Mouse (Mus musculus): ENCODE results near the gene Mchr1. TPM values are rescaled to one million over a fixed set of nuclear protein-coding genes. Genes with fewer than 3 reads are reported as not detected.
A peak's percentile ranks its signal among the peaks of the same experiment; 100 is the strongest.

Mchr1 gene
- polyA plus RNA-seq, 1 experiment from 2014 or later, result 3.3 TPM

- Histone ChIP-seq H3K4me1 (ENCODE audit: insufficient read depth, low read depth, low read length) (no peaks in the 10 kb centered on the region), H3K27ac (ENCODE audit: low read length) (no peak overlapping the region), H3K9ac (replicated peaks; ENCODE audit: low read depth) (no peak overlapping the region), H3K27me3 (replicated peaks; ENCODE audit: insufficient read depth, low read length) (no peaks in the 10 kb centered on the region), H3K4me2 (replicated peaks; ENCODE audit: low read depth, low read length) (no peak overlapping the region), H3K36me3 (ENCODE audit: insufficient read depth, low read length) (no peaks in the 10 kb centered on the region), H3K9me3 (ENCODE audit: low read length) (no peaks in the 10 kb centered on the region), H3K4me3 (ENCODE audit: low read depth, low read length) (no peak overlapping the region)
- TF ChIP-seq CTCF (IDR thresholded peaks at IDR 0.05) (no peak), EP300 (IDR thresholded peaks at IDR 0.05) (no peak)
- ATAC-seq (no peak), DNase-seq (ENCODE audit: low spot score) (no peak)
- WGBS, result 53% methylated on average over 9 of the region's 9 CpGs
Measured at GRCm38 (mm10) chr15:81258296-81258695, 23.0 kb downstream of the Mchr1 start.

- no peaks in the 10 kb centered on the region for H3K27me3 ChIP-seq (replicated peaks; ENCODE audit: insufficient read depth, low read length)
- H3K9me3 ChIP-seq (ENCODE audit: low read length), result no peaks in the 10 kb centered on the region
- H3K4me1 ChIP-seq (ENCODE audit: insufficient read depth, low read depth, low read length), result no peaks in the 10 kb centered on the region
- TF ChIP-seq CTCF (IDR thresholded peaks at IDR 0.05), result no peak
- H3K4me2 ChIP-seq (replicated peaks; ENCODE audit: low read depth, low read length), result no peak overlapping the region
- DNase-seq (ENCODE audit: low spot score), result no peak
- no peaks in the 10 kb centered on the region for H3K36me3 ChIP-seq (ENCODE audit: insufficient read depth, low read length)
- no peak overlapping the region for H3K27ac ChIP-seq (ENCODE audit: low read length)
- no peak overlapping the region for H3K9ac ChIP-seq (replicated peaks; ENCODE audit: low read depth)
- WGBS, result 78% methylated on average over 5 of the region's 5 CpGs
- ATAC-seq, result no peak
- no peak overlapping the region for H3K4me3 ChIP-seq (ENCODE audit: low read depth, low read length)
Measured at GRCm38 (mm10) chr15:81259304-81259703, 24.0 kb downstream of the Mchr1 start.

- no peak overlapping the region for H3K4me3 ChIP-seq (ENCODE audit: low read depth, low read length)
- no peaks in the 10 kb centered on the region for H3K36me3 ChIP-seq (ENCODE audit: insufficient read depth, low read length)
- no peak overlapping the region for H3K9ac ChIP-seq (replicated peaks; ENCODE audit: low read depth)
- DNase-seq (ENCODE audit: low spot score) (no peak), ATAC-seq (no peak)
- H3K4me1 ChIP-seq (ENCODE audit: insufficient read depth, low read depth, low read length), result no peaks in the 10 kb centered on the region
- H3K27me3 ChIP-seq (replicated peaks; ENCODE audit: insufficient read depth, low read length), result no peaks in the 10 kb centered on the region
- no peak overlapping the region for H3K4me2 ChIP-seq (replicated peaks; ENCODE audit: low read depth, low read length)
- WGBS, result 74% methylated on average over 9 of the region's 9 CpGs
- H3K27ac ChIP-seq (ENCODE audit: low read length), result no peak overlapping the region
- TF ChIP-seq CTCF (IDR thresholded peaks at IDR 0.05) (no peak), EP300 (IDR thresholded peaks at IDR 0.05) (no peak)
- H3K9me3 ChIP-seq (ENCODE audit: low read length), result no peaks in the 10 kb centered on the region
Measured at GRCm38 (mm10) chr15:81260208-81260607, 24.9 kb downstream of the Mchr1 start.

GRCm38 (mm10) chr15:81264392-81265095 is 29.2 kb downstream of the Mchr1 start:
- WGBS, result 33% methylated on average over 16 of the region's 16 CpGs
- H3K4me2 ChIP-seq (replicated peaks; ENCODE audit: low read depth, low read length), result no peak overlapping the region

GRCm38 (mm10) chr15:81267416-81267815 is 32.1 kb downstream of the Mchr1 start:
- DNase-seq (ENCODE audit: low spot score), result no peak
- no peak overlapping the region for H3K27ac ChIP-seq (ENCODE audit: low read length)
- no peak for ATAC-seq
- 56% methylated on average over 2 of the region's 2 CpGs for WGBS
- no peaks in the 10 kb centered on the region for H3K36me3 ChIP-seq (ENCODE audit: insufficient read depth, low read length)
- H3K4me1 ChIP-seq (ENCODE audit: insufficient read depth, low read depth, low read length), result no peaks in the 10 kb centered on the region
- no peak overlapping the region for H3K9ac ChIP-seq (replicated peaks; ENCODE audit: low read depth)
- no peak for TF ChIP-seq EP300 (IDR thresholded peaks at IDR 0.05)
- TF ChIP-seq CTCF (IDR thresholded peaks at IDR 0.05), result no peak
- no peak overlapping the region for H3K4me3 ChIP-seq (ENCODE audit: low read depth, low read length)
- H3K4me2 ChIP-seq (replicated peaks; ENCODE audit: low read depth, low read length), result no peak overlapping the region
- no peaks in the 10 kb centered on the region for H3K27me3 ChIP-seq (replicated peaks; ENCODE audit: insufficient read depth, low read length)
- no peaks in the 10 kb centered on the region for H3K9me3 ChIP-seq (ENCODE audit: low read length)

More at GRCm38 (mm10) chr15:81264392-81265095, 29.2 kb downstream of the Mchr1 start:
- H3K27ac ChIP-seq (ENCODE audit: low read length), result peak overlapping the region; percentile 16; the same call in 1 of the 2 replicates
- DNase-seq (ENCODE audit: low spot score) (peak; percentile 81), ATAC-seq (peak; percentile 91)
- TF ChIP-seq CTCF (IDR thresholded peaks at IDR 0.05) (no peak), EP300 (IDR thresholded peaks at IDR 0.05) (no peak)
- no peak overlapping the region for H3K4me3 ChIP-seq (ENCODE audit: low read depth, low read length)
- H3K36me3 ChIP-seq (ENCODE audit: insufficient read depth, low read length), result no peaks in the 10 kb centered on the region
- H3K4me1 ChIP-seq (ENCODE audit: insufficient read depth, low read depth, low read length), result no peaks in the 10 kb centered on the region
- no peaks in the 10 kb centered on the region for H3K9me3 ChIP-seq (ENCODE audit: low read length)
- H3K9ac ChIP-seq (replicated peaks; ENCODE audit: low read depth), result no peak overlapping the region
- H3K27me3 ChIP-seq (replicated peaks; ENCODE audit: insufficient read depth, low read length), result no peaks in the 10 kb centered on the region

- WGBS, result 10% methylated on average over 13 of the region's 13 CpGs
- Histone ChIP-seq H3K9ac (replicated peaks; ENCODE audit: low read depth) (no peak overlapping the region), H3K4me3 (ENCODE audit: low read depth, low read length) (no peak overlapping the region), H3K4me1 (ENCODE audit: insufficient read depth, low read depth, low read length) (0 out of 2 replicates have a peak, but pooled peaks cover 2% of the 10 kb centered on the region), H3K36me3 (ENCODE audit: insufficient read depth, low read length) (no peaks in the 10 kb centered on the region), H3K9me3 (ENCODE audit: low read length) (no peaks in the 10 kb centered on the region), H3K27ac (ENCODE audit: low read length) (peak overlapping the region; percentile 72), H3K4me2 (replicated peaks; ENCODE audit: low read depth, low read length) (no peak overlapping the region), H3K27me3 (replicated peaks; ENCODE audit: insufficient read depth, low read length) (no peaks in the 10 kb centered on the region)
- TF ChIP-seq EP300 (IDR thresholded peaks at IDR 0.05) (no peak), CTCF (IDR thresholded peaks at IDR 0.05) (no peak)
- ATAC-seq (peak; percentile 79), DNase-seq (ENCODE audit: low spot score) (peak; percentile 82)
Measured at GRCm38 (mm10) chr15:81272305-81273053, 37.2 kb downstream of the Mchr1 start.

Data from lung, postnatal 0 days (tissue).